Mouse (Mus musculus): ENCODE results near the gene Erc1. TPM values are rescaled to one million over a fixed set of nuclear protein-coding genes. Genes with fewer than 3 reads are reported as not detected.

The Erc1 gene
- polyA plus RNA-seq, 1 experiment: 8.4 TPM

- H3K4me3 ChIP-seq: no peak overlapping the region
- no peaks in the 10 kb centered on the region for H3K27me3 ChIP-seq (ENCODE audit: control insufficient read depth, insufficient read depth, insufficient read length)
- TF ChIP-seq MYOG (IDR thresholded peaks at IDR 0.05; ENCODE audit: control insufficient read depth in 1 of 3, insufficient read depth in 1 of 3, insufficient read length in 2 of 3, low read depth in 2 of 3): no peak
- no peak for TF ChIP-seq SRF (IDR thresholded peaks at IDR 0.05; ENCODE audit: control insufficient read depth, insufficient read length, low read depth)
- TF ChIP-seq MYOD1 (IDR thresholded peaks at IDR 0.05; ENCODE audit: control insufficient read depth in 1 of 3, insufficient read length in 2 of 3, low read depth in 2 of 3): no peak
- no peak for TF ChIP-seq TCF12 (IDR thresholded peaks at IDR 0.05; ENCODE audit: insufficient read depth, poor library complexity, severe bottlenecking)
- no peak for TF ChIP-seq CEBPB (IDR thresholded peaks at IDR 0.05; ENCODE audit: insufficient read depth, poor library complexity, severe bottlenecking)
- TF ChIP-seq USF1 (IDR thresholded peaks at IDR 0.05; ENCODE audit: low read depth): no peak
- no peak for TF ChIP-seq POLR2AphosphoS2 (IDR thresholded peaks at IDR 0.05; ENCODE audit: insufficient read length, low read depth)
- TF ChIP-seq TCF3 (IDR thresholded peaks at IDR 0.05; ENCODE audit: insufficient read length, low read depth): no peak
- TF ChIP-seq REST (IDR thresholded peaks at IDR 0.05; ENCODE audit: insufficient read depth, insufficient read length): no peak
- TF ChIP-seq MAX (IDR thresholded peaks at IDR 0.05; ENCODE audit: low read depth): no peak
- TF ChIP-seq E2F4 (IDR thresholded peaks at IDR 0.05; ENCODE audit: insufficient read depth): no peak
- no peak for TF ChIP-seq POLR2A (IDR thresholded peaks at IDR 0.05; ENCODE audit: insufficient read length, low read depth)
- H3K36me3 ChIP-seq (ENCODE audit: control insufficient read depth, insufficient read depth): no peaks in the 10 kb centered on the region
- H3K4me2 ChIP-seq (ENCODE audit: low read depth): no peak overlapping the region
- H3K79me2 ChIP-seq (ENCODE audit: control insufficient read depth, insufficient read depth): no peaks in the 10 kb centered on the region
- no peak overlapping the region for H3ac ChIP-seq (ENCODE audit: control insufficient read depth, insufficient read length)
Measured at GRCm38 (mm10) chr6:119764355-119764754, 83.6 kb downstream of the Erc1 start.

- H3K27me3 ChIP-seq (ENCODE audit: control insufficient read depth, insufficient read depth, insufficient read length): no peaks in the 10 kb centered on the region
- no peaks in the 10 kb centered on the region for H3K79me2 ChIP-seq (ENCODE audit: control insufficient read depth, insufficient read depth)
- TF ChIP-seq MAX (IDR thresholded peaks at IDR 0.05; ENCODE audit: low read depth) (no peak), USF1 (IDR thresholded peaks at IDR 0.05; ENCODE audit: low read depth) (no peak), TCF12 (IDR thresholded peaks at IDR 0.05; ENCODE audit: insufficient read depth, poor library complexity, severe bottlenecking) (no peak), SRF (IDR thresholded peaks at IDR 0.05; ENCODE audit: control insufficient read depth, insufficient read length, low read depth) (no peak), TCF3 (IDR thresholded peaks at IDR 0.05; ENCODE audit: insufficient read length, low read depth) (no peak), REST (IDR thresholded peaks at IDR 0.05; ENCODE audit: insufficient read depth, insufficient read length) (no peak), E2F4 (IDR thresholded peaks at IDR 0.05; ENCODE audit: insufficient read depth) (no peak), CEBPB (IDR thresholded peaks at IDR 0.05; ENCODE audit: insufficient read depth, poor library complexity, severe bottlenecking) (no peak), MYOG (IDR thresholded peaks at IDR 0.05; ENCODE audit: control insufficient read depth in 1 of 3, insufficient read depth in 1 of 3, insufficient read length in 2 of 3, low read depth in 2 of 3) (no peak), MYOD1 (IDR thresholded peaks at IDR 0.05; ENCODE audit: control insufficient read depth in 1 of 3, insufficient read length in 2 of 3, low read depth in 2 of 3) (no peak), POLR2AphosphoS2 (IDR thresholded peaks at IDR 0.05; ENCODE audit: insufficient read length, low read depth) (no peak), POLR2A (IDR thresholded peaks at IDR 0.05; ENCODE audit: insufficient read length, low read depth) (no peak)
- H3K36me3 ChIP-seq (ENCODE audit: control insufficient read depth, insufficient read depth): no peaks in the 10 kb centered on the region
- no peak overlapping the region for H3ac ChIP-seq (ENCODE audit: control insufficient read depth, insufficient read length)
- no peak overlapping the region for H3K4me2 ChIP-seq (ENCODE audit: low read depth)
- no peak overlapping the region for H3K4me3 ChIP-seq
Measured at GRCm38 (mm10) chr6:119759866-119760265, 88.1 kb downstream of the Erc1 start.

GRCm38 (mm10) chr6:119758490-119758889 lies 89.5 kb downstream of the Erc1 start:
- no peaks in the 10 kb centered on the region for H3K36me3 ChIP-seq (ENCODE audit: control insufficient read depth, insufficient read depth)
- H3K4me2 ChIP-seq (ENCODE audit: low read depth): no peak overlapping the region
- H3K79me2 ChIP-seq (ENCODE audit: control insufficient read depth, insufficient read depth): no peaks in the 10 kb centered on the region
- no peaks in the 10 kb centered on the region for H3K27me3 ChIP-seq (ENCODE audit: control insufficient read depth, insufficient read depth, insufficient read length)
- H3ac ChIP-seq (ENCODE audit: control insufficient read depth, insufficient read length): no peak overlapping the region
- TF ChIP-seq TCF3 (IDR thresholded peaks at IDR 0.05; ENCODE audit: insufficient read length, low read depth): no peak
- no peak for TF ChIP-seq MYOD1 (IDR thresholded peaks at IDR 0.05; ENCODE audit: control insufficient read depth in 1 of 3, insufficient read length in 2 of 3, low read depth in 2 of 3)
- TF ChIP-seq POLR2A (IDR thresholded peaks at IDR 0.05; ENCODE audit: insufficient read length, low read depth): no peak
- no peak for TF ChIP-seq POLR2AphosphoS2 (IDR thresholded peaks at IDR 0.05; ENCODE audit: insufficient read length, low read depth)
- TF ChIP-seq MYOG (IDR thresholded peaks at IDR 0.05; ENCODE audit: control insufficient read depth in 1 of 3, insufficient read depth in 1 of 3, insufficient read length in 2 of 3, low read depth in 2 of 3): no peak
- no peak for TF ChIP-seq TCF12 (IDR thresholded peaks at IDR 0.05; ENCODE audit: insufficient read depth, poor library complexity, severe bottlenecking)
- no peak for TF ChIP-seq CEBPB (IDR thresholded peaks at IDR 0.05; ENCODE audit: insufficient read depth, poor library complexity, severe bottlenecking)
- no peak for TF ChIP-seq REST (IDR thresholded peaks at IDR 0.05; ENCODE audit: insufficient read depth, insufficient read length)
- no peak for TF ChIP-seq SRF (IDR thresholded peaks at IDR 0.05; ENCODE audit: control insufficient read depth, insufficient read length, low read depth)
- TF ChIP-seq E2F4 (IDR thresholded peaks at IDR 0.05; ENCODE audit: insufficient read depth): no peak
- no peak for TF ChIP-seq MAX (IDR thresholded peaks at IDR 0.05; ENCODE audit: low read depth)
- TF ChIP-seq USF1 (IDR thresholded peaks at IDR 0.05; ENCODE audit: low read depth): no peak
- no peak overlapping the region for H3K4me3 ChIP-seq

- no peaks in the 10 kb centered on the region for H3K36me3 ChIP-seq (ENCODE audit: control insufficient read depth, insufficient read depth)
- TF ChIP-seq CEBPB (IDR thresholded peaks at IDR 0.05; ENCODE audit: insufficient read depth, poor library complexity, severe bottlenecking) (no peak), MYOG (IDR thresholded peaks at IDR 0.05; ENCODE audit: control insufficient read depth in 1 of 3, insufficient read depth in 1 of 3, insufficient read length in 2 of 3, low read depth in 2 of 3) (no peak), SRF (IDR thresholded peaks at IDR 0.05; ENCODE audit: control insufficient read depth, insufficient read length, low read depth) (no peak), TCF12 (IDR thresholded peaks at IDR 0.05; ENCODE audit: insufficient read depth, poor library complexity, severe bottlenecking) (no peak)
- no peak overlapping the region for H3K4me3 ChIP-seq
- no peak overlapping the region for H3K4me2 ChIP-seq (ENCODE audit: low read depth)
- H3K27me3 ChIP-seq (ENCODE audit: control insufficient read depth, insufficient read depth, insufficient read length): no peaks in the 10 kb centered on the region
- no peaks in the 10 kb centered on the region for H3K79me2 ChIP-seq (ENCODE audit: control insufficient read depth, insufficient read depth)
- H3ac ChIP-seq (ENCODE audit: control insufficient read depth, insufficient read length): no peak overlapping the region
Measured at GRCm38 (mm10) chr6:119757796-119758195, 90.2 kb downstream of the Erc1 start.

GRCm38 (mm10) chr6:119755866-119756265 lies 92.1 kb downstream of the Erc1 start:
- Histone ChIP-seq H3K36me3 (ENCODE audit: control insufficient read depth, insufficient read depth) (peaks cover 5% of the 10 kb centered on the region), H3K27me3 (ENCODE audit: control insufficient read depth, insufficient read depth, insufficient read length) (no peaks in the 10 kb centered on the region), H3K79me2 (ENCODE audit: control insufficient read depth, insufficient read depth) (no peaks in the 10 kb centered on the region), H3ac (ENCODE audit: control insufficient read depth, insufficient read length) (no peak overlapping the region), H3K4me3 (no peak overlapping the region), H3K4me2 (ENCODE audit: low read depth) (no peak overlapping the region)
- TF ChIP-seq POLR2A (IDR thresholded peaks at IDR 0.05; ENCODE audit: insufficient read length, low read depth) (no peak), MAX (IDR thresholded peaks at IDR 0.05; ENCODE audit: low read depth) (no peak), E2F4 (IDR thresholded peaks at IDR 0.05; ENCODE audit: insufficient read depth) (no peak), USF1 (IDR thresholded peaks at IDR 0.05; ENCODE audit: low read depth) (no peak), REST (IDR thresholded peaks at IDR 0.05; ENCODE audit: insufficient read depth, insufficient read length) (no peak), MYOD1 (IDR thresholded peaks at IDR 0.05; ENCODE audit: control insufficient read depth in 1 of 3, insufficient read length in 2 of 3, low read depth in 2 of 3) (no peak), CEBPB (IDR thresholded peaks at IDR 0.05; ENCODE audit: insufficient read depth, poor library complexity, severe bottlenecking) (no peak), TCF12 (IDR thresholded peaks at IDR 0.05; ENCODE audit: insufficient read depth, poor library complexity, severe bottlenecking) (no peak), MYOG (IDR thresholded peaks at IDR 0.05; ENCODE audit: control insufficient read depth in 1 of 3, insufficient read depth in 1 of 3, insufficient read length in 2 of 3, low read depth in 2 of 3) (no peak), SRF (IDR thresholded peaks at IDR 0.05; ENCODE audit: control insufficient read depth, insufficient read length, low read depth) (no peak), TCF3 (IDR thresholded peaks at IDR 0.05; ENCODE audit: insufficient read length, low read depth) (no peak), POLR2AphosphoS2 (IDR thresholded peaks at IDR 0.05; ENCODE audit: insufficient read length, low read depth) (no peak)
